Mouse (Mus musculus): ENCODE results near the gene Samd10. TPM values are rescaled to one million over a fixed set of nuclear protein-coding genes. Genes with fewer than 3 reads are reported as not detected.

Gene Samd10
- total RNA-seq (2021) = 10 to 100 TPM; 43.7 to 48.7 TPM

- intact Hi-C loops (cut with DNase I) = no loop called here
- DNase-seq = peak; percentile 61
Observed at GRCm38 (mm10) chr2:181598454-181599351, at the start of gene Samd10. Gene Samd10 (minus strand): TSS chr2:181599212.

- intact Hi-C loops (cut with DNase I) = loop anchor here (10.0 kb wide), 1 partner anchor 208 kb away; no protein-coding TSS in a partner anchor
- no peak for DNase-seq
Observed at GRCm38 (mm10) chr2:181646626-181647472, 47.8 kb upstream of the Samd10 start.

GRCm38 (mm10) chr2:181645666-181646065, 46.7 kb upstream of the Samd10 start:
- intact Hi-C loops (cut with DNase I) = loop anchor here (10.0 kb wide), 1 partner anchor 209 kb away; no protein-coding TSS in a partner anchor
- no peak for DNase-seq

GRCm38 (mm10) chr2:181644361-181644760, 45.3 kb upstream of the Samd10 start:
- peak; percentile 61 for DNase-seq
- intact Hi-C loops (cut with DNase I) = loop anchor here (10.0 kb wide), 1 partner anchor 210 kb away; no protein-coding TSS in a partner anchor

GRCm38 (mm10) chr2:181635865-181636264, 36.9 kb upstream of the Samd10 start:
- no peak for DNase-seq
- intact Hi-C loops (cut with DNase I) = no loop called here

- intact Hi-C loops (cut with DNase I) = no loop called here
- DNase-seq = no peak
Observed at GRCm38 (mm10) chr2:181632624-181633023, 33.6 kb upstream of the Samd10 start.

GRCm38 (mm10) chr2:181628471-181628870, 29.5 kb upstream of the Samd10 start:
- no peak for DNase-seq
- intact Hi-C loops (cut with DNase I) = no loop called here

- intact Hi-C loops (cut with DNase I) = no loop called here
- DNase-seq = peak; percentile 32
Observed at GRCm38 (mm10) chr2:181623401-181623800, 24.4 kb upstream of the Samd10 start.

GRCm38 (mm10) chr2:181618761-181619495, 19.9 kb upstream of the Samd10 start:
- DNase-seq = no peak
- intact Hi-C loops (cut with DNase I) = no loop called here

GRCm38 (mm10) chr2:181602367-181602766, 3.4 kb upstream of the Samd10 start:
- DNase-seq = no peak
- intact Hi-C loops (cut with DNase I) = no loop called here

- DNase-seq = no peak
- intact Hi-C loops (cut with DNase I) = no loop called here
Observed at GRCm38 (mm10) chr2:181601751-181602145, 2.7 kb upstream of the Samd10 start.

GRCm38 (mm10) chr2:181600828-181601750, 2.1 kb upstream of the Samd10 start:
- intact Hi-C loops (cut with DNase I) = no loop called here
- peak; percentile 97 for DNase-seq

GRCm38 (mm10) chr2:181600226-181600758, 1.3 kb upstream of the Samd10 start:
- DNase-seq = no peak
- intact Hi-C loops (cut with DNase I) = no loop called here

- intact Hi-C loops (cut with DNase I) = no loop called here
Observed at GRCm38 (mm10) chr2:181597378-181598061, 1.5 kb downstream of the Samd10 start.

GRCm38 (mm10) chr2:181596221-181596960, 2.6 kb downstream of the Samd10 start:
- intact Hi-C loops (cut with DNase I) = no loop called here
- DNase-seq = no peak

More at GRCm38 (mm10) chr2:181597378-181598061, 1.5 kb downstream of the Samd10 start:
- no peak for DNase-seq

- intact Hi-C loops (cut with DNase I) = no loop called here
- DNase-seq = peak; percentile 50
Observed at GRCm38 (mm10) chr2:181594946-181595696, 3.9 kb downstream of the Samd10 start.

- intact Hi-C loops (cut with DNase I) = no loop called here
- no peak for DNase-seq
Observed at GRCm38 (mm10) chr2:181593937-181594336, 5.1 kb downstream of the Samd10 start.

Data from left cerebral cortex, postnatal 4 days (tissue).